ENCODE assay signal across 8 mouse cellular contexts in the genomic region with DNA sequence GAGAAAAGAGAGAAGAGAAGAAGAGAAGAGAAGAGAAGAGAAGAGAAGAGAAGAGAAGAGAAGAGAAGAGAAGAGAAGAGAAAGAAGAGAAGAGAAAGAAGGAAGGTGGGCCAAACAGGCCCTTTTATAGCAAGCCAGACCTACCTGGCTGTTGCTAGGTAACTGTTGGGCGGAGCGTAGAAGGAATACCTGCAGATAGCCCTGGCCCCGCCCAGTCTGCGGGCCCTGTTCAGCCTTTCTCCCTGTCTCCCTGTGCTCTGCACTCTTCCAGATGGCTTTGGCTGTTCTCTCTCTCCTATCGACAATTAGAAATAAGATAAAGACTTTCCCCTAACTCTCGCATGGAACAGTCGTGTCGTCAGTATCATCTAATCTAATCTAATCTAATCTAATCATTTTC. TPM values are rescaled to one million over a fixed set of nuclear protein-coding genes. Genes with fewer than 3 reads are reported as not detected.
A peak's percentile ranks its signal among the peaks of the same experiment; 100 is the strongest.
DNase-seq lines count a peak whose midpoint lies in the region; ATAC-seq and TF ChIP-seq lines count a peak whose summit lies in the region.

No protein-coding gene starts in this region.

- peak; percentile 63 for DNase-seq in ES-E14 (ENCODE audit: low read depth, low spot score)
- DNase-seq in cerebellum, postnatal 14 days = peak; percentile 30 to 34
- no peak for DNase-seq in hindbrain, postnatal 0 days (ENCODE audit: low spot score)
- no peak for DNase-seq in left cerebral cortex, adult 11 months (ENCODE audit: low spot score)
- DNase-seq in left cerebral cortex, postnatal 4 days = no peak
- no peak for DNase-seq in left cerebral cortex, adult 18-20 months (ENCODE audit: low spot score in 2 of 2)

- no peak for TF ChIP-seq CTCF in hindbrain, postnatal 0 days (IDR thresholded peaks at IDR 0.05; ENCODE audit: low read depth)

- no peaks in the 10 kb centered on the region for H3K9me3 ChIP-seq in ES-E14 (ENCODE audit: control insufficient read depth, insufficient read depth, low read depth, low read length)
- no peaks in the 10 kb centered on the region for H3K9me3 ChIP-seq in hindbrain, postnatal 0 days (ENCODE audit: low read length)
- H3K9me3 ChIP-seq in liver, embryonic 12.5 days (replicated peaks) = no peaks in the 10 kb centered on the region
- no peaks in the 10 kb centered on the region for H3K9me3 ChIP-seq in neural tube, embryonic 14.5 days (ENCODE audit: control insufficient read depth, low read length)

- no peak overlapping the region for H3K9ac ChIP-seq in ES-E14 (ENCODE audit: insufficient read depth, low read depth, low read length, poor library complexity, severe bottlenecking)
- H3K9ac ChIP-seq in hindbrain, postnatal 0 days (replicated peaks; ENCODE audit: low read length) = no peak overlapping the region; the same call in 1 of the 2 replicates
- peak overlapping the region; percentile 80 for H3K9ac ChIP-seq in liver, embryonic 12.5 days
- no peak overlapping the region for H3K9ac ChIP-seq in neural tube, embryonic 14.5 days (replicated peaks; ENCODE audit: low read depth, low read length)

- ATAC-seq in hindbrain, postnatal 0 days = no peak
- ATAC-seq in liver, embryonic 12.5 days = no peak
- no peak for ATAC-seq in neural tube, embryonic 14.5 days (ENCODE audit: low read depth)

- peak overlapping the region in 1 of 2 experiments; percentile 100; a peak in 2 of 4 replicates for H3K4me3 ChIP-seq in ES-E14 (ENCODE audit: insufficient read depth in 1 of 2, low read depth in 1 of 2, low read length in 2 of 2, poor library complexity in 1 of 2, severe bottlenecking in 1 of 2)
- peak overlapping the region; percentile 91; the same call in 1 of the 2 replicates for H3K4me3 ChIP-seq in hindbrain, postnatal 0 days (ENCODE audit: low read length)
- H3K4me3 ChIP-seq in liver, embryonic 12.5 days = peak overlapping the region; percentile 79
- peak overlapping the region; percentile 93 for H3K4me3 ChIP-seq in neural tube, embryonic 14.5 days (ENCODE audit: low read depth, low read length)

- H3K4me2 ChIP-seq in hindbrain, postnatal 0 days (ENCODE audit: low read depth, low read length) = peak overlapping the region; percentile 91
- H3K4me2 ChIP-seq in liver, embryonic 12.5 days = peak overlapping the region; percentile 96
- H3K4me2 ChIP-seq in neural tube, embryonic 14.5 days (ENCODE audit: low read depth, low read length) = peak overlapping the region; percentile 77

- no peaks in the 10 kb centered on the region for H3K36me3 ChIP-seq in ES-E14 (ENCODE audit: control insufficient read depth, insufficient read depth, low read length, poor library complexity, severe bottlenecking)
- peaks cover 17% of the 10 kb centered on the region; the same call in 1 of the 2 replicates for H3K36me3 ChIP-seq in hindbrain, postnatal 0 days (ENCODE audit: insufficient read depth, low read length)
- peaks cover 21% of the 10 kb centered on the region for H3K36me3 ChIP-seq in liver, embryonic 12.5 days
- 0 out of 2 replicates have a peak, but pooled peaks cover 13% of the 10 kb centered on the region for H3K36me3 ChIP-seq in neural tube, embryonic 14.5 days (ENCODE audit: control insufficient read depth, insufficient read depth, low read length)

- H3K27ac ChIP-seq in ES-E14 (ENCODE audit: insufficient read depth, low read depth, low read length, poor library complexity, severe bottlenecking) = no peak overlapping the region
- H3K27ac ChIP-seq in hindbrain, postnatal 0 days = no peak overlapping the region
- peak overlapping the region; percentile 82; the same call in 1 of the 2 replicates for H3K27ac ChIP-seq in liver, embryonic 12.5 days
- no peak overlapping the region for H3K27ac ChIP-seq in neural tube, embryonic 14.5 days (ENCODE audit: low read depth, low read length)

- intact Hi-C loops in left cerebral cortex, postnatal 4 days (cut with DNase I) = no loop called here

- 21% methylated on average over 8 of the region's 8 CpGs for WGBS in hindbrain, postnatal 0 days
- 17% methylated on average over 8 of the region's 8 CpGs for WGBS in liver, embryonic 12.5 days (ENCODE audit: insufficient replicate concordance)
- WGBS in neural tube, embryonic 14.5 days = 15% methylated on average over 8 of the region's 8 CpGs

- no peaks in the 10 kb centered on the region for H3K27me3 ChIP-seq in hindbrain, postnatal 0 days (ENCODE audit: insufficient read depth, low read length)
- H3K27me3 ChIP-seq in liver, embryonic 12.5 days (replicated peaks) = no peaks in the 10 kb centered on the region
- H3K27me3 ChIP-seq in neural tube, embryonic 14.5 days (ENCODE audit: control insufficient read depth, insufficient read depth, low read length) = no peaks in the 10 kb centered on the region

- peaks cover 1 to 5% of the 10 kb centered on the region in 2 experiments; a peak in 2 of 4 replicates for H3K4me1 ChIP-seq in ES-E14 (ENCODE audit: control insufficient read depth in 2 of 2, insufficient read depth in 2 of 2, low read length in 2 of 2, poor library complexity in 1 of 2)
- no peaks in the 10 kb centered on the region for H3K4me1 ChIP-seq in hindbrain, postnatal 0 days (ENCODE audit: insufficient read depth, low read length)
- peaks cover 46% of the 10 kb centered on the region for H3K4me1 ChIP-seq in liver, embryonic 12.5 days
- peaks cover 11% of the 10 kb centered on the region; the same call in 1 of the 2 replicates for H3K4me1 ChIP-seq in neural tube, embryonic 14.5 days (ENCODE audit: control insufficient read depth, insufficient read depth, low read length)

- in situ Hi-C loops in ES-E14 (cut with MboI; ENCODE audit: low sequenced_read_pairs in 2 of 2, unreplicated experiment in 2 of 2) = no loop called here

TF ChIP-seq in ES-E14, 5 proteins besides CTCF, POLR2A, EP300 and RAD21:
- TF ChIP-seq MAFK (IDR thresholded peaks at IDR 0.05; ENCODE audit: insufficient read depth, low read depth, low read length) (no peak), CHD2 (IDR thresholded peaks at IDR 0.05; ENCODE audit: low read depth, low read length) (no peak), HCFC1 (IDR thresholded peaks at IDR 0.05; ENCODE audit: borderline replicate concordance, insufficient read depth, low read length) (no peak), ZNF384 (IDR thresholded peaks at IDR 0.05; ENCODE audit: low read depth, low read length) (no peak), ZC3H11A (IDR thresholded peaks at IDR 0.05; ENCODE audit: borderline replicate concordance, low read depth, low read length) (no peak)

RNA-seq across cellular contexts. Expression of gene Zfp768, which starts 1.3 kb away (rescaled TPM):
- total RNA-seq in ES-E14 (2012; rRNA removed) = 3.5 and 4.4 TPM in 2 replicates
- 47.7 and 53.6 TPM in 2 replicates for total RNA-seq in hindbrain, postnatal 0 days (2014; rRNA removed)
- 13.4 and 15.7 TPM in 2 replicates for polyA plus RNA-seq in hindbrain, postnatal 0 days (2015; fragmentation: Nextera tagmentation; extraction: Ambion mirVana)
- polyA plus RNA-seq in liver, embryonic 12.5 days (2016; fragmentation: Nextera tagmentation; extraction: Ambion mirVana) = 4.8 and 5.2 TPM in 2 replicates
- polyA plus RNA-seq in neural tube, embryonic 14.5 days (2014; fragmentation: Nextera tagmentation; extraction: Ambion mirVana) = 3.3 and 6.0 TPM in 2 replicates
- total RNA-seq in left cerebral cortex, postnatal 4 days (2021) = 10 to 100 TPM; 20.3 to 22.0 TPM
- 10 to 100 TPM; 13.7 to 14.5 TPM for total RNA-seq in left cerebral cortex, adult 18-20 months (2021)

RNA-seq across cellular contexts. Expression of gene Zfp747, which starts 29.2 kb away (rescaled TPM):
- total RNA-seq in ES-E14 (2012; rRNA removed) = 8.7 and 9.0 TPM in 2 replicates
- 7.9 and 10.0 TPM in 2 replicates for total RNA-seq in hindbrain, postnatal 0 days (2014; rRNA removed)
- polyA plus RNA-seq in hindbrain, postnatal 0 days (2015; fragmentation: Nextera tagmentation; extraction: Ambion mirVana) = 4.0 and 4.5 TPM in 2 replicates
- 3.9 and 4.1 TPM in 2 replicates for polyA plus RNA-seq in liver, embryonic 12.5 days (2016; fragmentation: Nextera tagmentation; extraction: Ambion mirVana)
- polyA plus RNA-seq in neural tube, embryonic 14.5 days (2014; fragmentation: Nextera tagmentation; extraction: Ambion mirVana) = 8.4 and 9.1 TPM in 2 replicates
- total RNA-seq in left cerebral cortex, postnatal 4 days (2021) = 1 to 10 TPM; 7.9 to 8.9 TPM
- 1 to 10 TPM; 6.6 to 7.4 TPM for total RNA-seq in left cerebral cortex, adult 18-20 months (2021)

RNA-seq across cellular contexts. Expression of gene 9130019O22Rik, which starts 40.3 kb away (rescaled TPM):
- total RNA-seq in ES-E14 (2012; rRNA removed) = 4.1 and 4.2 TPM in 2 replicates
- total RNA-seq in hindbrain, postnatal 0 days (2014; rRNA removed) = 2.7 and 5.5 TPM in 2 replicates
- polyA plus RNA-seq in hindbrain, postnatal 0 days (2015; fragmentation: Nextera tagmentation; extraction: Ambion mirVana) = 1.2 and 1.8 TPM in 2 replicates
- 2.1 and 2.4 TPM in 2 replicates for polyA plus RNA-seq in liver, embryonic 12.5 days (2016; fragmentation: Nextera tagmentation; extraction: Ambion mirVana)
- 5.6 and 6.7 TPM in 2 replicates for polyA plus RNA-seq in neural tube, embryonic 14.5 days (2014; fragmentation: Nextera tagmentation; extraction: Ambion mirVana)
- total RNA-seq in left cerebral cortex, postnatal 4 days (2021) = 1 to 10 TPM; 2.8 to 3.0 TPM
- total RNA-seq in left cerebral cortex, adult 18-20 months (2021) = 1 to 10 TPM; 3.9 to 4.8 TPM

RNA-seq across cellular contexts. Expression of gene E430018J23Rik, which starts 46.8 kb away (rescaled TPM):
- total RNA-seq in ES-E14 (2012; rRNA removed) = 2.5 and 3.2 TPM in 2 replicates
- 13.8 and 15.5 TPM in 2 replicates for total RNA-seq in hindbrain, postnatal 0 days (2014; rRNA removed)
- 1.8 and 2.2 TPM in 2 replicates for polyA plus RNA-seq in hindbrain, postnatal 0 days (2015; fragmentation: Nextera tagmentation; extraction: Ambion mirVana)
- polyA plus RNA-seq in liver, embryonic 12.5 days (2016; fragmentation: Nextera tagmentation; extraction: Ambion mirVana) = 1.7 and 1.8 TPM in 2 replicates
- 6.0 and 7.8 TPM in 2 replicates for polyA plus RNA-seq in neural tube, embryonic 14.5 days (2014; fragmentation: Nextera tagmentation; extraction: Ambion mirVana)
- total RNA-seq in left cerebral cortex, postnatal 4 days (2021) = 1 to 10 TPM; 4.6 to 7.6 TPM
- 1 to 10 TPM; 7.4 to 7.6 TPM for total RNA-seq in left cerebral cortex, adult 18-20 months (2021)

RNA-seq across cellular contexts. Expression of gene Itgal, which starts 50.6 kb away (rescaled TPM):
- total RNA-seq in ES-E14 (2012; rRNA removed) = 1.8 and 2.2 TPM in 2 replicates
- 0.11 TPM in 1 of 2 replicates, not detected in the other for total RNA-seq in hindbrain, postnatal 0 days (2014; rRNA removed)
- 0.10 and 0.26 TPM in 2 replicates for polyA plus RNA-seq in hindbrain, postnatal 0 days (2015; fragmentation: Nextera tagmentation; extraction: Ambion mirVana)
- polyA plus RNA-seq in liver, embryonic 12.5 days (2016; fragmentation: Nextera tagmentation; extraction: Ambion mirVana) = 6.0 and 6.3 TPM in 2 replicates
- 0.09 and 0.17 TPM in 2 replicates for polyA plus RNA-seq in neural tube, embryonic 14.5 days (2014; fragmentation: Nextera tagmentation; extraction: Ambion mirVana)
- 1 to 10 TPM; 1.2 to 1.6 TPM for total RNA-seq in left cerebral cortex, postnatal 4 days (2021)
- total RNA-seq in left cerebral cortex, adult 18-20 months (2021) = under 1 TPM; 0.42 to 0.86 TPM

Comparison
In these comparisons a context has a peak if more than half of its experiments do, and no peak if none do; other contexts are left out.
1. DNase-seq: peak in ES-E14 (single experiment) and cerebellum, postnatal 14 days (2 of 2); none in hindbrain, postnatal 0 days (single experiment), left cerebral cortex, adult 11 months (single experiment), left cerebral cortex, postnatal 4 days (single experiment) and left cerebral cortex, adult 18-20 months (0 of 2).
2. Peak in every context shown above with its lines, with median percentiles within 50 percentile points of each other: H3K4me2 ChIP-seq.